Mouse (Mus musculus): ENCODE measurements around the gene Tyw5. TPM values are rescaled to one million over a fixed set of nuclear protein-coding genes. Genes with fewer than 3 reads are reported as not detected.

The Tyw5 gene
- 27.1 and 27.4 TPM in 2 replicates for polyA plus RNA-seq (2012; rRNA removed)

- DNase-seq (ENCODE audit: extremely low spot score in 1 of 2, low spot score in 1 of 2): peak in 1 of 2 experiments; percentile 86
Observed at GRCm38 (mm10) chr1:57406187-57407151, at the start of gene Tyw5, which contains the start of gene Maip1. Tyw5 (minus strand) TSS chr1:57407101. Maip1 (plus strand) TSS chr1:57406328.

GRCm38 (mm10) chr1:57450241-57450640, 43.3 kb upstream of the Tyw5 start:
- DNase-seq (ENCODE audit: extremely low spot score in 1 of 2, low spot score in 1 of 2): no peak

- no peak for DNase-seq (ENCODE audit: extremely low spot score in 1 of 2, low spot score in 1 of 2)
Observed at GRCm38 (mm10) chr1:57445679-57446078, 38.8 kb upstream of the Tyw5 start.

GRCm38 (mm10) chr1:57440771-57441170, 33.9 kb upstream of the Tyw5 start:
- no peak for DNase-seq (ENCODE audit: extremely low spot score in 1 of 2, low spot score in 1 of 2)

- no peak for DNase-seq (ENCODE audit: extremely low spot score in 1 of 2, low spot score in 1 of 2)
Observed at GRCm38 (mm10) chr1:57439026-57439425, 32.1 kb upstream of the Tyw5 start.

- DNase-seq (ENCODE audit: extremely low spot score in 1 of 2, low spot score in 1 of 2): peak in 1 of 2 experiments; percentile 21
Observed at GRCm38 (mm10) chr1:57436954-57437353, 30.1 kb upstream of the Tyw5 start.

- peak in 1 of 2 experiments; percentile 25 for DNase-seq (ENCODE audit: extremely low spot score in 1 of 2, low spot score in 1 of 2)
Observed at GRCm38 (mm10) chr1:57436408-57436807, 29.5 kb upstream of the Tyw5 start.

- DNase-seq (ENCODE audit: extremely low spot score in 1 of 2, low spot score in 1 of 2): no peak
Observed at GRCm38 (mm10) chr1:57433141-57433540, 26.2 kb upstream of the Tyw5 start.

GRCm38 (mm10) chr1:57429786-57430483, 23.0 kb upstream of the Tyw5 start:
- DNase-seq (ENCODE audit: extremely low spot score in 1 of 2, low spot score in 1 of 2): no peak

GRCm38 (mm10) chr1:57428368-57429308, 21.7 kb upstream of the Tyw5 start:
- peak; percentile 84 to 97 for DNase-seq (ENCODE audit: extremely low spot score in 1 of 2, low spot score in 1 of 2)

GRCm38 (mm10) chr1:57423696-57424095, 16.8 kb upstream of the Tyw5 start:
- DNase-seq (ENCODE audit: extremely low spot score in 1 of 2, low spot score in 1 of 2): peak in 1 of 2 experiments; percentile 68

- DNase-seq (ENCODE audit: extremely low spot score in 1 of 2, low spot score in 1 of 2): peak in 1 of 2 experiments; percentile 35
Observed at GRCm38 (mm10) chr1:57413397-57413796, 6.5 kb upstream of the Tyw5 start.

GRCm38 (mm10) chr1:57408994-57409393, 2.1 kb upstream of the Tyw5 start:
- DNase-seq (ENCODE audit: extremely low spot score in 1 of 2, low spot score in 1 of 2): no peak

GRCm38 (mm10) chr1:57402116-57402515, 4.8 kb downstream of the Tyw5 start:
- DNase-seq (ENCODE audit: extremely low spot score in 1 of 2, low spot score in 1 of 2): no peak

- DNase-seq (ENCODE audit: extremely low spot score in 1 of 2, low spot score in 1 of 2): no peak
Observed at GRCm38 (mm10) chr1:57400877-57401276, 6.0 kb downstream of the Tyw5 start.

- no peak for DNase-seq (ENCODE audit: extremely low spot score in 1 of 2, low spot score in 1 of 2)
Observed at GRCm38 (mm10) chr1:57400321-57400720, 6.6 kb downstream of the Tyw5 start.

GRCm38 (mm10) chr1:57394051-57394450, 12.8 kb downstream of the Tyw5 start:
- DNase-seq (ENCODE audit: extremely low spot score in 1 of 2, low spot score in 1 of 2): peak in 1 of 2 experiments; percentile 78

- no peak for DNase-seq (ENCODE audit: extremely low spot score in 1 of 2, low spot score in 1 of 2)
Observed at GRCm38 (mm10) chr1:57392417-57392816, 14.5 kb downstream of the Tyw5 start.

GRCm38 (mm10) chr1:57390993-57391790, 15.7 kb downstream of the Tyw5 start:
- DNase-seq (ENCODE audit: extremely low spot score in 1 of 2, low spot score in 1 of 2): no peak
